Mouse (Mus musculus): ENCODE results near the gene Mark3.
"Not testable (repeated sequence)": the region's sequence is repeated elsewhere in the genome, so short reads cannot be mapped to it uniquely, and the experiment has no call there.

Gene Mark3

GRCm38 (mm10) chr12:111574074-111574886 is at the start of gene Mark3:
TSS of gene Mark3 (plus strand) at chr12:111574523.
- peak; percentile 99 for DNase-seq

DNA sequence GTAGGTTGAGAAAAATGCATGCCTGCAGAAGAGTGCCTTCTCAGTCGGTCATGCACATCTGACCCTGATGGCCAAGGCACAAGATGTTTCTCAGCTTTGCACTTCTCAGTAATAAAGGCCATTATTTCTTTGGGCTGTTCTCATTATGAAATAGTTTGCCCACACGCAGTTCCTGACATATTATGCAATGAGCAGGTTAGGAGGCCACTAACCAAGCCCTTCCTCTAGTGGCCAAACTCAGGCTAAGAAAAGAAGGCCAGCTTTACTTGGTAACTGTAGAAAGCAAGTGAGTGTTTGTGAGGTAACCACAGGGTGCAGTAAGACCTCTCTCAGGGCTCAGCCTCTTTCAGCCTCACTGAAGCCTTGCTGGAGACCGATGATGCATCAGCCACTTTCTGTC is 49.4 kb upstream of the Mark3 start:
- no peak for DNase-seq

DNA sequence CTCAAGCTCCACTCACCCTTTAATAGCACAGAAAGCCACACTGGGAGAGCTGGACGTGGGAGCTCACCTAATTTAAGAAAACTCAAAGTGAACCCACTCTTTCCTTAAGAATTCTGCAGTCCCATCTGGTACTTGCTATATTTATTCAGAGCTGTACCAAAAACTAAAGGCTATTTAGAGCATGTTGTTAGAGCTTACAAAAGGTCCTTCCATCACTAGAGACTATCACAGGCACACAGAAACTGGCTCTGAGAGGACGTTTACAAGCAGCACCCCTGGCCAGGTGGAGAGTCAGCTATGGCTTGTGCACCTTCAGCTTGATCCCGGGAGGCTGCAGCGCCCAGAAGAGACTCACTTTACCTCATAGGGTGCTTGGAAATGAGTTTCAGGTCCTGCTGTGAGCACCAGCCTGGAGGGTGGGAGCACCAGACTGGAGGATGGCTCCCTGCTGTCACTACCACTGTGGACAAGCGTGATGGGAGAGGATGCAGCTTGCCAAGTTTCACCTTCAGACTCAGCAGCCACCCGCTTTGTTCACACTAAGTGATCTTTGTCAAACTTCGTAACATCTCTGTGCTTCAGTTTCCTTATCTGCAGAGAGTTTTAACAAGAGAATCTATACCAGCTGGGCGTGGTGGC is 46.6 kb upstream of the Mark3 start:
- no peak for DNase-seq

- no peak for DNase-seq
These were observed 45.1 kb upstream of the Mark3 start for GRCm38 (mm10) chr12:111529192-111529591.

DNA sequence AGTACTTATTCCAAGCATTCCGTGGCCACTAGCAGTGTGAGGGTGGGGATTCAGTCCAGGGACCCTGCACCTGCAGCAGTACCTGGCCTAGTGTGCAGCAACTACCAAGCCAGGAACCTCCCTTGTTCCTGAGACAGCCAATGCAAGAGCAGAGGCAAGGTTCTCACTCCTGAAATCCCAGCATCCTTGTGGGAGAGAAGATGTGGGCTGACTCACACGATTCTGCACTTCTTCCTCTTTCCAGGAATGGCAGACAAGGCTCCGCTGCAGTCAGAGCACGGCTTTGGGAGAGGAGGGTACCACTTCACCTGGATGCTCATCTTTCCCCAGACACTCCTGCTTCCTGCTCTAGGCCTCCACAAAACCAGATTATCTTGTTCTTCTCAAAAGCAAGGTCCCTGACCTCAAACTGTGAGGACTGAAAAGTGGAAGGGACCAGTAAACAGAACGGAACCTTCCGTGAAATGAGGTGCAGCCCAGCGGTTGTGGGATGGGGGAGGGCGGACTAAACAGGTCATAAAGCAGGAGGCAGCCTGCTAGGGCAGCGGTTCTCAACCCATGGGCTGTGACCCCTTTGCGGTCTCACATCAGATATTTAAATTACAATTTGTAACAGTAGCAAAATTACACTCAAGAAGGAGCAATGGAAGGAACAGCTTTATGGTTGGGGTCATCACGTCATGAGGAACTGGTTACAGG is 41.1 kb upstream of the Mark3 start:
- no peak for DNase-seq

DNA sequence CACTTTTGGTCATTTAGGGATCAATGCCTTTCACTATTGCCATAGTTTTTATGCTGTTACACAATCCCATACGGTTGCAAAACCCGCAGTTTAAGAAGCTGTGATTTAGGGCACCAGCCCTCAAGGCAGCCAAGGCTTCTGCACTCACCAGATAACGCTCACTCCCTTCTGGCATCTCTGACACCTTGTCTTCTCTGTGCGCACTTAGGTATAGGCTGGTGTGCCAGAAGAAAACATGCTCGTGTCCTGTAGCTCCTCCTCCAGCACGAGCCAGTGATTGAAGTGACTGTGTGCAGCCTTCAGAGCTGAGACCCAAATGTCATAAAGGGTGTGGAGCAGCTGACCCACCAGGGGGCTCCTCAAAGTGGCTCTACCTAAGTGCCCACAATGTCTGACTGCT is 39.0 kb upstream of the Mark3 start:
- DNase-seq = no peak

- no peak for DNase-seq
These were observed 38.6 kb upstream of the Mark3 start for GRCm38 (mm10) chr12:111535762-111536161.

DNA sequence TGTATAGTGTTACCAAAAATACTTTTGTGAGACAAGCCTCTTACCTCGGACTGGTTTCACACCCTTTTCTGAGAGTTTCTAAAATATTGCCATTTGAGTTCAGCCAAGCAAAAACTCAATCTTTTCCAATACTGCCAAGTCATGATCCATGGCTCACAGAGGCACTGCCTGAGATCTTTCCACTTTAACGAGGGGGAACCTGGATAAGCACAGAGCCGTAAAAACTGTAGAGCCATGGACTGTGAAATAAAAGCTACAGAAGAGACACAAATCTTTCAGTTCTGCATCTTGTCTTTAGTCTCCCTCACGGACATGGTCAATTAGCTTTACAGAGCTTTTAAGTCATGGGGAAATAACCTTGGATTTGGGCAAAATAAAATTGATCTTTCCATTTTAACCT is 37.6 kb upstream of the Mark3 start:
- no peak for DNase-seq

DNA sequence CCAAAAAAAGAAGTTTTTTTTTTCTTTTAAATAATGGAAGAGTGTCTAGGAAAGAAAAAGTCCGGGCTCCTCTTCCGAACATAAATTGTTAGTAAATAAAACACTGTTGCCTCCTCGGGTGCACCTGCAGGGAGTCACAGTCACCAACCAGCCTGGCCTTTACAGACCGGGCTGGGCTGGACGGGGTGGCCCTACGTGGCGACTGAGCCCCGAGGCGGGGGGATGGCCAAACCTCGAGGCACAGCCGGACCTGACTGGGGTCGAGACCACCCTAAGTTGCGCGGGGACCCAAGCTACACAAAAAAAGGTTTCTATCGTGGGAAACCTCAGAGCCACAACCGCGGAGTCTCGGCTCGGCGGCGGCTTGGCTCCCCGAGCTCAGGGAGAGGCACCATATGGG is 37.0 kb upstream of the Mark3 start:
- DNase-seq = peak; percentile 52

DNA sequence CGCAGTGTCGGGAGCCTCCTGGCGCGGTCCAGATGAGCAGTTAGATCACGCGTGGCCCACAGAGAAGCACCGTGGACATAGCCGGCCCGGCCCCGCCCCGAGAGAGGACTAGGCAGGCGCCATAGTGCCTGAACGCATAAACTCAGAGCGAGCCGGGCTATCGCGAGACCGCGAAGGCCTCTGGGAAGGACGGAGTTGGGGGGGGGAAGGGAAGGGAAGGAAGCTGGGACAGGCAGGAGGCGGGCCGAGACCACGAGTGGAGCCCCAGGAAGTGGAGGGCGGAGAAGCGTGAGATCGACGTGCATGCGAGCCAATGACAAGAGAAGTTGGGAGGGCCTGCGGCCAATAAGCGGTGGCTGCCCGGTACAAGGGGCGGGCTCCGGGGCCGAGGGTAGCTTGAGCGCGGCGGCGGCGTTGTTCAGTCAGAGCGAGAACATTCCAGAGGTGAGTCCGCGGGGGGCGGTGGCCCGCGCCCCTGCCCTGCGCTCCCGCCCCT is 36.5 kb upstream of the Mark3 start, which contains the start of gene Eif5:
Gene Eif5, plus strand, starts transcription at position 221 of the 496 bp plus-strand sequence.
- peak; percentile 99 for DNase-seq

GRCm38 (mm10) chr12:111538292-111539040 is 35.9 kb upstream of the Mark3 start:
- peak; percentile 89 for DNase-seq

- DNase-seq = no peak
These were observed 35.3 kb upstream of the Mark3 start for GRCm38 (mm10) chr12:111539041-111539345.

- DNase-seq = no peak
These were observed 27.3 kb upstream of the Mark3 start for GRCm38 (mm10) chr12:111547070-111547469.

GRCm38 (mm10) chr12:111548555-111549289 is 25.6 kb upstream of the Mark3 start:
- no peak for DNase-seq

DNA sequence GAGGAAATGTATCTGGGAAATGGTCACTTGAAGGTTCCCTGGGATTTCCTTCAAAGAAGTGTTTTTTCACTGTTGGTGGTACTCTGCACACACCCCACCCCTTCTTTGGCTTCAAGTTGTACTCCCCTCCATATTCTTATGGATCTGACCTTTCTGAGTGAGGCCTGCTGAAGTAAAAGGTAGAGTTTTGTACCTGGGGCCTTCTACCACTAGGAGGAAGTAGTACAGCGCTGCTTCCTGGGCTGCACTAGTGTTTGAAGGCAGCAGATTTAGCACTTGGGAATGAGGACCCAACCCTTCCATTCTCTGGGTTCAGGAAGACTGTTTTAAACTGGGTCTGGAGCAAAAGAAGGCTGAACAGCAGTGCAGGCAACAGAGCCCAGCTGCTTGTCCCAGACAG is 23.6 kb upstream of the Mark3 start:
- no peak for DNase-seq

DNA sequence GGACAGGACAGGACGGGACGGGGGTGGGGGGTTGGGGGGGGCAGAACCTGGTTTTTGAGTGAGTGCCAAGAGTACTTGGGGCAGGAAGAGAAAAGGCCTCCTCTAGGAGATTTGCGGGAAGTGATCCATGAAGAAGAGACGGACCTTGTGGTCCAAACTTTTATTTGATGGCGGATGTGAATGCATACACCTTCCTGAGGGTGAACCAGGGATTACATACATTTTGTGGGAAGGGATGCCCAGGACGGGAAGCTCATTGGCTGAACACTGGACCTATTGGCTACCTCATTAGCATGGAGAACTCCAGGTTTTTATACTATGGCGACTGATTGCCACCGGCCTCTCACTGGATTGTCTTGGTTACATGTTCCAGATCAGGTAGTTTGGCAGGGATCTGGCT is 22.0 kb upstream of the Mark3 start:
- no peak for DNase-seq

- no peak for DNase-seq
These were observed 19.0 kb upstream of the Mark3 start for GRCm38 (mm10) chr12:111555357-111555756.

- DNase-seq = not testable (repeated sequence)
These were observed 18.4 kb upstream of the Mark3 start for GRCm38 (mm10) chr12:111555893-111556292.

GRCm38 (mm10) chr12:111557538-111557937 is 16.8 kb upstream of the Mark3 start:
- no peak for DNase-seq

DNA sequence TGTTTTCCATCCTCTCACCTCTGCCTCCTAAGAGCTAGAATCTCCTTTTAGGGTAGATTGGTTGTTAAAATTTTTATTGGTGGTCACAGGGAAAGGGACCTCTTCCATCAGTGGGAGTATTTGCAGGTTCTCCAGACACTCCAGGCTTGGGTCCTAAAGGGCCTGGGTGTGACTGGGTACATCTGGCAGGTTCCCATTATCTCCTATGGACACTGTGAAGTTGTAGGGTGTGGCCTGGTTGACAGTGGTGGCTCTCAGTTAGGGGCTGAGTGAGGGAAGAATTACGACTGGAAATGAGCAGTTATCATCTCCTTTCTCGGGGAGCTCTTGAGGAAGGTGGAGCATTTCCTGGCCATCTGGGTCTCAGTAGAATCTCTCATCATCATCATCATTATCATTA is 15.7 kb upstream of the Mark3 start:
- DNase-seq = no peak

DNA sequence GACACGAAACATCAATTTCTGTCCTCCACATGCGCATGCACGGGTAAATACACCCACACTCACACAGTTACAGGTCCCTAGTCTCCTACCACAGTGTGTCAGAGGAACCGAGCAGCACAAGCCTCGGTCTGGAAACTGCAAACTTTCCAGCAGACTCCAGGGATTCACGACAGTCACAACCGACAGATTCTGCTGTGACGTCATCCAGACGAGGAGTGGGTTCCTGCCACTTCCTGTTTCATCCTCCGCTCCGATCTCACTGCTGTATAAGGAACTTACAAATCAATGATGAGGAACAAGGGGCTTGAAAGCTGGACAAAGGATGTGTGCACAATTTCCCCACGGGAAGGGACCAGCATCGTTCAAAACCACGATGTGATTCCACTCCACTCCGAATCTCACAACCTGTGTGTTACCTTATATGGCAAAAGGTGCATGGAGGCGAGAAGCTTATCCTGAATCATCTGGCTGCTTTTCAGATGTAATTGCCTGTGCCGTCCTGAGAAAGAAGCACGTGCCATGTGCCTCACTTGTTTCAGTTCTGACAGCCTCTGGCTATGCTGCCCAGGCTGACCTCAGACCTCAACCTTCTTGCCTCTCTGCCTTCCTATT is 14.6 kb upstream of the Mark3 start:
- peak; percentile 38 for DNase-seq

DNA sequence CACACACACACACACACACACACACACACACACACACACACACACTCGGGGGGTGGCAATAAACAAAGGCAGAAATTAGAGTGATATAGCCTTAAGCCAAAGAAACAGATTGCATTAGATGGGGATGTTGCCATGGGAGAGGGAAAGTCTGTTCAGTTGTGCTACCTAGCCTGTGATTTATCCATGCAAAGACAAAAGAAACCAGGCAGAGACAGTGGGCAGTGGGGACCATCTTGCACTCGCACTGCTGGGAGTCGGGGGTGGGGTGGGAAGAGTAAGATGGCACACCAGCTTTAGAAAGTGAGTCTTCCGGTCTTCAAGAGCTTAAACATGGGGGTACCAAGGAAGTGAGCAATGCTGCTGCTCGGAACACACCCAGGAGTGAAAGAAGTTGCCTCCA is 14.0 kb upstream of the Mark3 start:
- no peak for DNase-seq
